Mouse (Mus musculus) CH12.LX (cell line): ENCODE results near the gene Tekt2. TPM values are rescaled to one million over a fixed set of nuclear protein-coding genes. Genes with fewer than 3 reads are reported as not detected.

Experiments
- DNase-seq: peaks from one replicate; pipeline ENCODE4 v3.0.0-alpha.2; 2013; ENCODE audit errors: extremely low read depth
- H3K27ac ChIP-seq: 2 replicates; pipeline ENCODE4 v1.5.1; 2012; ENCODE audit warnings: low read depth, mild to moderate bottlenecking, control low read depth, moderate library complexity; ENCODE audit not compliant: insufficient read depth
- H3K27me3 ChIP-seq: replicated peaks from 2 replicates; pipeline ENCODE3; 2012; ENCODE audit warnings: inconsistent platforms
- H3K36me3 ChIP-seq, 2 experiments: replicated peaks in 1 of 2; 2 replicates each; pipeline versions ENCODE3 to v1.6.1; 2012; ENCODE audit warnings: inconsistent platforms in 1 of 2, low read length in 1 of 2, mild to moderate bottlenecking in 1 of 2, mixed read lengths in 1 of 2, moderate library complexity in 1 of 2; ENCODE audit not compliant: control insufficient read depth in 1 of 2, insufficient read depth in 1 of 2
- H3K4me1 ChIP-seq, 2 experiments: 2 replicates each; pipeline ENCODE4 v1.6.1; 2012; ENCODE audit warnings: inconsistent platforms in 1 of 2, moderate library complexity in 1 of 2; ENCODE audit not compliant: insufficient read depth in 2 of 2, control insufficient read depth in 1 of 2
- H3K4me2 ChIP-seq: 2 replicates; pipeline ENCODE4 v1.6.1; 2012; ENCODE audit warnings: low read depth, mild to moderate bottlenecking, control low read depth; ENCODE audit not compliant: poor library complexity, insufficient read depth, severe bottlenecking
- H3K4me3 ChIP-seq, 3 experiments: fragments of 150-350 bp in 1 of 3; sonication (generic) in 1 of 3; replicated peaks in 1 of 3; 2 replicates each; pipeline versions ENCODE3 to v1.5.1; 2011 to 2012; ENCODE audit warnings: low read depth in 2 of 3, low read length in 2 of 3, mild to moderate bottlenecking in 2 of 3, moderate library complexity in 2 of 3, control low read depth in 1 of 3, improper control_type of control experiment in 1 of 3, inconsistent platforms in 1 of 3, mixed read lengths in 1 of 3; ENCODE audit not compliant: poor library complexity in 1 of 3
- H3K79me2 ChIP-seq: replicated peaks from 2 replicates; pipeline ENCODE4 v1.6.1; 2012; ENCODE audit warnings: mild to moderate bottlenecking, moderate library complexity; ENCODE audit not compliant: control insufficient read depth, poor library complexity, insufficient read depth, severe bottlenecking; ENCODE audit errors: extremely low read depth
- H3K9ac ChIP-seq: 2 replicates; pipeline ENCODE4 v1.6.1; 2012; ENCODE audit warnings: low read depth, mild to moderate bottlenecking, control low read depth, moderate library complexity; ENCODE audit not compliant: insufficient read depth
- H3K9me3 ChIP-seq: replicated peaks from 2 replicates; pipeline ENCODE3; 2012; ENCODE audit warnings: low read length, inconsistent platforms, mixed read lengths
- BHLHE40 ChIP-seq: IDR thresholded peaks from 2 replicates; pipeline ENCODE4 v1.6.1; 2011; ENCODE audit warnings: mild to moderate bottlenecking, low read depth, low read length, improper control_type of control experiment
- CTCF ChIP-seq, 2 experiments: IDR thresholded peaks in 1 of 2; conservative IDR thresholded peaks in 1 of 2; 2 replicates each; pipeline ENCODE4 v1.5.1; 2011 to 2012; ENCODE audit warnings: low read depth in 2 of 2, low read length in 2 of 2, improper control_type of control experiment in 1 of 2, inconsistent platforms in 1 of 2, mild to moderate bottlenecking in 1 of 2, moderate library complexity in 1 of 2
- ELF1 ChIP-seq: IDR thresholded peaks from 2 replicates; pipeline ENCODE4 v1.6.1; 2014; ENCODE audit warnings: low read depth, mild to moderate bottlenecking, inconsistent platforms, low read length, improper control_type of control experiment
- ETS1 ChIP-seq: conservative IDR thresholded peaks from 2 replicates; pipeline ENCODE4 v1.6.1; 2012; ENCODE audit warnings: low read depth, mild to moderate bottlenecking, inconsistent platforms, low read length, improper control_type of control experiment, moderate library complexity
- GABPA ChIP-seq: IDR thresholded peaks from 2 replicates; pipeline ENCODE4 v1.6.1; 2012; ENCODE audit warnings: low read depth, low read length, improper control_type of control experiment, inconsistent platforms; ENCODE audit not compliant: insufficient replicate concordance
- HCFC1 ChIP-seq: IDR thresholded peaks from 2 replicates; pipeline ENCODE4 v1.6.1; 2012; ENCODE audit warnings: low read depth, mild to moderate bottlenecking, inconsistent platforms, low read length, improper control_type of control experiment
- IRF4 ChIP-seq: IDR thresholded peaks from 2 replicates; pipeline ENCODE4 v1.6.1; 2014; ENCODE audit warnings: low read depth, mild to moderate bottlenecking, inconsistent platforms, low read length, improper control_type of control experiment
- JUN ChIP-seq: IDR thresholded peaks from 2 replicates; pipeline ENCODE4 v1.6.1; 2011; ENCODE audit warnings: low read depth, mild to moderate bottlenecking, low read length, improper control_type of control experiment, moderate library complexity; ENCODE audit not compliant: insufficient read depth
- MAX ChIP-seq: IDR thresholded peaks from 2 replicates; pipeline ENCODE4 v1.6.1; 2011; ENCODE audit warnings: low read length, improper control_type of control experiment
- MEF2A ChIP-seq: IDR thresholded peaks from 2 replicates; pipeline ENCODE4 v1.6.1; 2014; ENCODE audit warnings: low read depth, mild to moderate bottlenecking, inconsistent platforms, low read length, improper control_type of control experiment, borderline replicate concordance
- MXI1 ChIP-seq: IDR thresholded peaks from 2 replicates; pipeline ENCODE4 v1.6.1; 2011; ENCODE audit warnings: mild to moderate bottlenecking, low read depth, low read length, improper control_type of control experiment
- MYC ChIP-seq: IDR thresholded peaks from 2 replicates; pipeline ENCODE4 v1.6.1; 2011; ENCODE audit warnings: low read depth, mild to moderate bottlenecking, improper control_type of control experiment, low read length
- NRF1 ChIP-seq: IDR thresholded peaks from 2 replicates; pipeline ENCODE4 v1.6.1; 2014; ENCODE audit warnings: low read depth, mild to moderate bottlenecking, inconsistent platforms, low read length, improper control_type of control experiment, moderate library complexity
- PAX5 ChIP-seq: IDR thresholded peaks from 2 replicates; pipeline ENCODE4 v1.6.1; 2012; ENCODE audit warnings: low read length, inconsistent platforms, mixed read lengths
- SIN3A ChIP-seq: IDR thresholded peaks from 2 replicates; pipeline ENCODE4 v1.6.1; 2012; ENCODE audit warnings: low read length, improper control_type of control experiment, inconsistent platforms
- UBTF ChIP-seq: IDR thresholded peaks from 2 replicates; pipeline ENCODE4 v1.6.1; 2012; ENCODE audit warnings: low read depth, mild to moderate bottlenecking, inconsistent platforms, low read length, improper control_type of control experiment, moderate library complexity
- USF1 ChIP-seq: IDR thresholded peaks from 2 replicates; pipeline ENCODE4 v1.6.1; 2014; ENCODE audit warnings: low read depth, mild to moderate bottlenecking, inconsistent platforms, low read length, improper control_type of control experiment
- USF2 ChIP-seq: conservative IDR thresholded peaks from 2 replicates; pipeline ENCODE4 v1.6.1; 2011; ENCODE audit warnings: low read depth, low read length, improper control_type of control experiment
- ZMIZ1 ChIP-seq: IDR thresholded peaks from 2 replicates; pipeline ENCODE4 v1.6.1; 2012; ENCODE audit warnings: low read depth, mild to moderate bottlenecking, inconsistent platforms, low read length, improper control_type of control experiment
- dilution Hi-C: fragments of 300-500 bp; cut with MboI; formaldehyde crosslinking; loops from 2 replicates; pipeline ENCODE4 v1.14.3; 2020; ENCODE audit warnings: low sequenced_read_pairs; ENCODE audit not compliant: extremely low pct_unique_long_range_greater_than_20kb, extremely low pct_ligation_motif_present
- in situ Hi-C: fragments of 300-500 bp; cut with MboI; formaldehyde crosslinking; loops from 3 replicates; pipeline ENCODE4 v1.14.3; 2019; ENCODE audit warnings: low sequenced_read_pairs, low pct_ligation_motif_present, low pct_unique_long_range_greater_than_20kb, mixed read lengths
- polyA plus RNA-seq: library from polyadenylated mRNA; unstranded; fragments of >175 nt; gene quantifications from 2 replicates; pipeline ENCODE4 v1.2.1, GENCODE M21; 2012; ENCODE audit warnings: low read depth; ENCODE audit not compliant: insufficient read length
- total RNA-seq, 2 experiments: library from RNA; depleted of rRNA; stranded (reverse); fragments of 300-350 nt in 1 of 2; fragments of >200 nt in 1 of 2; gene quantifications; 2 replicates each; pipeline ENCODE4 v1.2.3; 2012 to 2014

Gene Tekt2
- total and polyA plus RNA-seq, 3 experiments = 0.08 to 0.24 TPM; not detected in 1

- H3K9me3 ChIP-seq = no peaks in the 10 kb centered on the region
- no peaks in the 10 kb centered on the region for H3K36me3 ChIP-seq
- no peak overlapping the region for H3K27ac ChIP-seq
- in situ Hi-C loops (no loop called here), dilution Hi-C loops (no loop called here)
- H3K4me1 ChIP-seq = peaks cover 0 to 12% of the 10 kb centered on the region in 2 experiments; a peak in 2 of 4 replicates
- H3K27me3 ChIP-seq = peaks cover 22% of the 10 kb centered on the region
- DNase-seq = peak; percentile 23
- TF ChIP-seq BHLHE40 (no peak), IRF4 (peak; percentile 56; the same call in 1 of the 2 replicates)
- TF ChIP-seq, all 38 proteins: peak for 1
- Histone ChIP-seq H3K4me3 (no peak overlapping the region), H3K4me2 (no peak overlapping the region), H3K79me2 (no peaks in the 10 kb centered on the region), H3K9ac (no peak overlapping the region)
Measured at GRCm38 (mm10) chr4:126290314-126290713, 35.2 kb downstream of the Tekt2 start.

DNA sequence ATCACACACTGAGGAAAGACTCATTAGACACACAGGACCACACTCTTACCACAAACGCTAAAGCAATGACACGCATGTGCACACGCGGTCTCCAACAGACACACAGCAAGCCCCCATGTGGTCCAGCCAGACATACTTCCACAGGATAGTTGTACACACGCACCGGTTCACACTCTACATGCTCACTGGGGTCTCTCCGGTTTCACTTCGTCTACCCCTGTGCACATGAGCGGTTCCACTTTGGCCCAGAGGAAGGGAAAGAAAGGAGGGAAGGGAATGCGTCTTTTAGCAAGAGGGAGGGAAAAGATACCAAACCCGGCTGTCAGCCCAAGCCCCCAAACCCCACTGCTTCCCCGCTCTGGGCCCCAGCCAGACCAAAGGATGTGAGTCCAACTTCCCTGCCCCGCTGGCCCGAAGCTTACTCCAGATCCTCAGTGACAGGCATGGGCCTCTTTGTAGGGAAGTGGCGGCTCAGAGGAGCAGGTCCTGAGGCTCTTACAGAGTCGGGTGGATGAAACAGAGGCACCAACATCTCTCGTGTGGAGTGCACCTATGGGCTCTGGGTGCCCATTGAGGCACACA lies 37.3 kb downstream of the Tekt2 start:
- TF ChIP-seq PAX5 (no peak), CTCF (conservative IDR thresholded peaks at IDR 0.05 in 1 of 2, IDR thresholded peaks at IDR 0.05 in 1 of 2; ENCODE audit: low read depth in 2 of 2, low read length in 2 of 2) (no peak), MYC (no peak), USF1 (no peak), ETS1 (no peak), ELF1 (no peak), HCFC1 (no peak), NRF1 (no peak), GABPA (no peak), ZMIZ1 (no peak), SIN3A (no peak), MAX (no peak), MXI1 (no peak), JUN (no peak), MEF2A (no peak), IRF4 (no peak), UBTF (no peak), USF2 (no peak)
- Histone ChIP-seq H3K9me3 (no peaks in the 10 kb centered on the region), H3K4me1 (peaks cover 0 to 8% of the 10 kb centered on the region in 2 experiments; a peak in 1 of 4 replicates), H3K9ac (no peak overlapping the region), H3K36me3 (no peaks in the 10 kb centered on the region), H3K27ac (no peak overlapping the region), H3K79me2 (no peaks in the 10 kb centered on the region), H3K27me3 (peaks cover 20% of the 10 kb centered on the region), H3K4me3 (no peak overlapping the region), H3K4me2 (no peak overlapping the region)
- in situ Hi-C loops = no loop called here
- dilution Hi-C loops = no loop called here
- DNase-seq = no peak
